Mouse (Mus musculus): ENCODE results near the gene Dscam. TPM values are rescaled to one million over a fixed set of nuclear protein-coding genes. Genes with fewer than 3 reads are reported as not detected.
A peak's percentile ranks its signal among the peaks of the same experiment; 100 is the strongest.

Dscam gene
- polyA plus RNA-seq (2016; fragmentation: Nextera tagmentation; extraction: Ambion mirVana) = not detected in 2 replicates

- peaks cover 7% of the 10 kb centered on the region; the same call in 1 of the 2 replicates for H3K4me1 ChIP-seq (replicated peaks)
- peaks cover 69% of the 10 kb centered on the region for H3K27me3 ChIP-seq (replicated peaks)
- ATAC-seq (ENCODE audit: insufficient number of reproducible peaks, low FRiP score) = peak; percentile 44; the same call in 1 of the 2 replicates
- peak within 1 kb of the TSS; percentile 74 for H3K9ac ChIP-seq
- no peaks in the 10 kb centered on the region for H3K36me3 ChIP-seq
- no peak within 1 kb of the TSS for H3K27ac ChIP-seq (ENCODE audit: poor library complexity, severe bottlenecking)
- H3K4me2 ChIP-seq = peak within 1 kb of the TSS; percentile 100
- H3K4me3 ChIP-seq = peak within 1 kb of the TSS; percentile 76
- WGBS = 11% methylated on average over 59 of the region's 60 CpGs
- H3K9me3 ChIP-seq (replicated peaks) = no peaks in the 10 kb centered on the region
Measured at GRCm38 (mm10) chr16:97170513-97171081, at the start of gene Dscam. Dscam (minus strand) TSS chr16:97170752.

GRCm38 (mm10) chr16:97219381-97219780 is 48.8 kb upstream of the Dscam start:
- no peak overlapping the region for H3K4me2 ChIP-seq
- ATAC-seq (ENCODE audit: insufficient number of reproducible peaks, low FRiP score) = no peak

GRCm38 (mm10) chr16:97209997-97210396 is 39.4 kb upstream of the Dscam start:
- Histone ChIP-seq H3K27me3 (replicated peaks) (no peaks in the 10 kb centered on the region), H3K36me3 (no peaks in the 10 kb centered on the region), H3K27ac (ENCODE audit: poor library complexity, severe bottlenecking) (no peak overlapping the region), H3K4me1 (replicated peaks) (no peaks in the 10 kb centered on the region), H3K9ac (no peak overlapping the region), H3K4me2 (no peak overlapping the region), H3K4me3 (no peak overlapping the region), H3K9me3 (replicated peaks) (peaks cover 3% of the 10 kb centered on the region; the same call in 1 of the 2 replicates)
- 56% methylated on average over 5 of the region's 5 CpGs for WGBS
- ATAC-seq (ENCODE audit: insufficient number of reproducible peaks, low FRiP score) = no peak

More at GRCm38 (mm10) chr16:97219381-97219780, 48.8 kb upstream of the Dscam start:
- H3K27ac ChIP-seq (ENCODE audit: poor library complexity, severe bottlenecking) = no peak overlapping the region
- 0 out of 2 replicates have a peak, but pooled peaks cover 3% of the 10 kb centered on the region for H3K9me3 ChIP-seq (replicated peaks)
- H3K9ac ChIP-seq = no peak overlapping the region
- H3K4me1 ChIP-seq (replicated peaks) = no peaks in the 10 kb centered on the region
- no peaks in the 10 kb centered on the region for H3K27me3 ChIP-seq (replicated peaks)
- no peaks in the 10 kb centered on the region for H3K36me3 ChIP-seq
- WGBS = 77% methylated on average over 2 of the region's 2 CpGs
- H3K4me3 ChIP-seq = no peak overlapping the region

GRCm38 (mm10) chr16:97208276-97208675 is 37.7 kb upstream of the Dscam start:
- Histone ChIP-seq H3K27me3 (replicated peaks) (no peaks in the 10 kb centered on the region), H3K4me3 (no peak overlapping the region), H3K4me2 (no peak overlapping the region), H3K27ac (ENCODE audit: poor library complexity, severe bottlenecking) (no peak overlapping the region), H3K36me3 (no peaks in the 10 kb centered on the region), H3K9me3 (replicated peaks) (no peaks in the 10 kb centered on the region; the same call in 1 of the 2 replicates), H3K9ac (no peak overlapping the region), H3K4me1 (replicated peaks) (no peaks in the 10 kb centered on the region)
- WGBS = 55% methylated on average over 2 of the region's 2 CpGs
- no peak for ATAC-seq (ENCODE audit: insufficient number of reproducible peaks, low FRiP score)

- no peak overlapping the region for H3K9ac ChIP-seq
- H3K4me2 ChIP-seq = no peak overlapping the region
- no peaks in the 10 kb centered on the region for H3K9me3 ChIP-seq (replicated peaks)
- H3K36me3 ChIP-seq = no peaks in the 10 kb centered on the region
- WGBS = 66% methylated on average over 2 of the region's 2 CpGs
- H3K4me1 ChIP-seq (replicated peaks) = no peaks in the 10 kb centered on the region
- H3K4me3 ChIP-seq = no peak overlapping the region
- no peaks in the 10 kb centered on the region for H3K27me3 ChIP-seq (replicated peaks)
- ATAC-seq (ENCODE audit: insufficient number of reproducible peaks, low FRiP score) = no peak
- no peak overlapping the region for H3K27ac ChIP-seq (ENCODE audit: poor library complexity, severe bottlenecking)
Measured at GRCm38 (mm10) chr16:97204090-97204489, 33.5 kb upstream of the Dscam start.

- H3K9ac ChIP-seq = no peak overlapping the region
- H3K36me3 ChIP-seq = no peaks in the 10 kb centered on the region
- no peaks in the 10 kb centered on the region for H3K27me3 ChIP-seq (replicated peaks)
- H3K4me1 ChIP-seq (replicated peaks) = no peaks in the 10 kb centered on the region
- no peak overlapping the region for H3K27ac ChIP-seq (ENCODE audit: poor library complexity, severe bottlenecking)
- 73% methylated on average over 2 of the region's 2 CpGs for WGBS
- ATAC-seq (ENCODE audit: insufficient number of reproducible peaks, low FRiP score) = no peak
- H3K4me3 ChIP-seq = no peak overlapping the region
- no peaks in the 10 kb centered on the region for H3K9me3 ChIP-seq (replicated peaks)
- H3K4me2 ChIP-seq = no peak overlapping the region
Measured at GRCm38 (mm10) chr16:97203554-97203953, 33.0 kb upstream of the Dscam start.

- Histone ChIP-seq H3K4me2 (no peak overlapping the region), H3K4me3 (no peak overlapping the region), H3K4me1 (replicated peaks) (no peaks in the 10 kb centered on the region), H3K27me3 (replicated peaks) (no peaks in the 10 kb centered on the region), H3K9ac (no peak overlapping the region), H3K27ac (ENCODE audit: poor library complexity, severe bottlenecking) (no peak overlapping the region), H3K36me3 (no peaks in the 10 kb centered on the region), H3K9me3 (replicated peaks) (no peaks in the 10 kb centered on the region)
- ATAC-seq (ENCODE audit: insufficient number of reproducible peaks, low FRiP score) = no peak
- 68% methylated on average over 2 of the region's 2 CpGs for WGBS
Measured at GRCm38 (mm10) chr16:97194630-97195029, 24.1 kb upstream of the Dscam start.

GRCm38 (mm10) chr16:97194179-97194578 is 23.6 kb upstream of the Dscam start:
- no peak for ATAC-seq (ENCODE audit: insufficient number of reproducible peaks, low FRiP score)
- H3K4me1 ChIP-seq (replicated peaks) = no peaks in the 10 kb centered on the region
- H3K27me3 ChIP-seq (replicated peaks) = no peaks in the 10 kb centered on the region
- no peak overlapping the region for H3K4me3 ChIP-seq
- H3K4me2 ChIP-seq = no peak overlapping the region
- WGBS = 87% methylated on average over 1 of the region's 1 CpGs
- H3K9me3 ChIP-seq (replicated peaks) = no peaks in the 10 kb centered on the region
- H3K36me3 ChIP-seq = no peaks in the 10 kb centered on the region
- no peak overlapping the region for H3K9ac ChIP-seq
- no peak overlapping the region for H3K27ac ChIP-seq (ENCODE audit: poor library complexity, severe bottlenecking)

- no peak overlapping the region for H3K4me2 ChIP-seq
- no peaks in the 10 kb centered on the region for H3K4me1 ChIP-seq (replicated peaks)
- H3K9me3 ChIP-seq (replicated peaks) = no peaks in the 10 kb centered on the region
- no peaks in the 10 kb centered on the region for H3K36me3 ChIP-seq
- no peak overlapping the region for H3K4me3 ChIP-seq
- H3K9ac ChIP-seq = no peak overlapping the region
- WGBS = 71% methylated on average over 4 of the region's 4 CpGs
- H3K27me3 ChIP-seq (replicated peaks) = no peaks in the 10 kb centered on the region
- no peak overlapping the region for H3K27ac ChIP-seq (ENCODE audit: poor library complexity, severe bottlenecking)
- no peak for ATAC-seq (ENCODE audit: insufficient number of reproducible peaks, low FRiP score)
Measured at GRCm38 (mm10) chr16:97192296-97192695, 21.7 kb upstream of the Dscam start.

- Histone ChIP-seq H3K4me1 (replicated peaks) (no peaks in the 10 kb centered on the region), H3K4me3 (no peak overlapping the region), H3K27ac (ENCODE audit: poor library complexity, severe bottlenecking) (no peak overlapping the region), H3K36me3 (no peaks in the 10 kb centered on the region), H3K4me2 (no peak overlapping the region), H3K27me3 (replicated peaks) (no peaks in the 10 kb centered on the region), H3K9me3 (replicated peaks) (no peaks in the 10 kb centered on the region), H3K9ac (no peak overlapping the region)
- 73% methylated on average over 1 of the region's 1 CpGs for WGBS
- no peak for ATAC-seq (ENCODE audit: insufficient number of reproducible peaks, low FRiP score)
Measured at GRCm38 (mm10) chr16:97190604-97191003, 20.1 kb upstream of the Dscam start.

- Histone ChIP-seq H3K9ac (no peak overlapping the region), H3K4me1 (replicated peaks) (peaks cover 6% of the 10 kb centered on the region; the same call in 1 of the 2 replicates), H3K36me3 (no peaks in the 10 kb centered on the region), H3K4me3 (no peak overlapping the region), H3K9me3 (replicated peaks) (no peaks in the 10 kb centered on the region), H3K4me2 (no peak overlapping the region), H3K27me3 (replicated peaks) (peaks cover 69% of the 10 kb centered on the region), H3K27ac (ENCODE audit: poor library complexity, severe bottlenecking) (no peak overlapping the region)
- WGBS = 56% methylated on average over 8 of the region's 8 CpGs
- ATAC-seq (ENCODE audit: insufficient number of reproducible peaks, low FRiP score) = no peak
Measured at GRCm38 (mm10) chr16:97171500-97171899, 948 bp upstream of the Dscam start.
